Mouse (Mus musculus) myocyte (in vitro differentiated cells): ENCODE measurements at regions not wholly inside any gene's neighbourhood (a gene's known extent, or its start where the extent isn't known, plus 50 kb on each side); places are given as distances from the start of the nearest gene placed in this dataset.

Source experiments
- CEBPB ChIP-seq: IDR thresholded peaks from 2 replicates; pipeline ENCODE4 v1.6.1; 2011; ENCODE audit warnings: mild to moderate bottlenecking, moderate library complexity; ENCODE audit not compliant: poor library complexity, insufficient read depth, severe bottlenecking
- E2F4 ChIP-seq: IDR thresholded peaks from one replicate; pipeline ENCODE4 v1.6.1; 2011; ENCODE audit warnings: mild to moderate bottlenecking, control low read depth, moderate library complexity; ENCODE audit not compliant: insufficient read depth
- MAX ChIP-seq: IDR thresholded peaks from one replicate; pipeline ENCODE4 v1.6.1; 2011; ENCODE audit warnings: low read depth, mild to moderate bottlenecking, control low read depth
- MYOD1 ChIP-seq, 3 experiments: IDR thresholded peaks; one replicate each; pipeline ENCODE4 v1.6.1; 2011; ENCODE audit warnings: control low read depth in 2 of 3, low read depth in 2 of 3, mild to moderate bottlenecking in 2 of 3, moderate library complexity in 1 of 3; ENCODE audit not compliant: insufficient read length in 2 of 3, control insufficient read depth in 1 of 3
- MYOG ChIP-seq, 3 experiments: IDR thresholded peaks; one replicate each; pipeline ENCODE4 v1.6.1; 2011; ENCODE audit warnings: control low read depth in 2 of 3, low read depth in 2 of 3, mild to moderate bottlenecking in 2 of 3; ENCODE audit not compliant: insufficient read length in 2 of 3, control insufficient read depth in 1 of 3, insufficient read depth in 1 of 3
- POLR2A ChIP-seq: IDR thresholded peaks from one replicate; pipeline ENCODE4 v1.6.1; 2011; ENCODE audit warnings: low read depth, mild to moderate bottlenecking, control low read depth, moderate library complexity; ENCODE audit not compliant: insufficient read length
- POLR2AphosphoS2 ChIP-seq: IDR thresholded peaks from one replicate; pipeline ENCODE4 v1.6.1; 2011; ENCODE audit warnings: low read depth, control low read depth; ENCODE audit not compliant: insufficient read length
- SRF ChIP-seq: IDR thresholded peaks from one replicate; pipeline ENCODE4 v1.6.1; 2011; ENCODE audit warnings: low read depth; ENCODE audit not compliant: control insufficient read depth, insufficient read length
- TCF12 ChIP-seq: IDR thresholded peaks from one replicate; pipeline ENCODE4 v1.6.1; 2011; ENCODE audit warnings: mild to moderate bottlenecking, control low read depth; ENCODE audit not compliant: poor library complexity, insufficient read depth, severe bottlenecking
- TCF3 ChIP-seq: IDR thresholded peaks from one replicate; pipeline ENCODE4 v1.6.1; 2011; ENCODE audit warnings: low read depth, control low read depth; ENCODE audit not compliant: insufficient read length
- USF1 ChIP-seq: IDR thresholded peaks from one replicate; pipeline ENCODE4 v1.6.1; 2011; ENCODE audit warnings: low read depth, mild to moderate bottlenecking, control low read depth, moderate library complexity

GRCm38 (mm10) chr13:107923129-107924114 lies 120.8 kb upstream of the Smim15 start:
- TF ChIP-seq SRF (no peak), POLR2A (no peak), USF1 (no peak), TCF3 (no peak), E2F4 (no peak), MYOD1 (IDR thresholded peaks at IDR 0.05; ENCODE audit: control insufficient read depth in 1 of 3, insufficient read length in 2 of 3, low read depth in 2 of 3) (no peak), TCF12 (no peak), POLR2AphosphoS2 (no peak), MAX (no peak), CEBPB (no peak), MYOG (IDR thresholded peaks at IDR 0.05; ENCODE audit: control insufficient read depth in 1 of 3, insufficient read depth in 1 of 3, insufficient read length in 2 of 3, low read depth in 2 of 3) (no peak)
